Mouse (Mus musculus): ENCODE data around the gene Eaf2. TPM values are rescaled to one million over a fixed set of nuclear protein-coding genes. Genes with fewer than 3 reads are reported as not detected.

The Eaf2 gene
- total RNA-seq, 2 experiments from 2014 or later, result 0.54 to 1.2 TPM

DNA sequence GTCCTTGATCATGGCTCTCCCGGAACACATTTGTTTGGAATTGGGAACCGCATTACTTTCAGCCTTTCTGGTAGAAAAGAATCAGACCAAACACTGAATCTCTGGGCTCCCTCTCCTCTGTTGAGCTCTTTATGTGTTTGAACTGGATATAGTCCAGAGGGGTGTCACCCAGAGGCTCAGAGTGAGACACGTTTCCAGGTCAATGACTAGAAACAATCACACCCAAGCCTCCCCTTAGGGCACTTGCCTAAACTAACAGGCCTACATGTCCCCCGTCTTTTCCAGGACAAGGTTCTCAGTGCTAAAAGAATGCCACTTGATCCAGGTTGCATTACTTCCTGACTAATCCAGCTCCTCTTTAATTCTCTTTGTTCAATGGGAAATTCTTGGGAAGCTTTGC lies 104.0 kb downstream of the Eaf2 start:
- peak in 1 of 2 experiments; percentile 20 for DNase-seq (ENCODE audit: low spot score in 2 of 2)

DNA sequence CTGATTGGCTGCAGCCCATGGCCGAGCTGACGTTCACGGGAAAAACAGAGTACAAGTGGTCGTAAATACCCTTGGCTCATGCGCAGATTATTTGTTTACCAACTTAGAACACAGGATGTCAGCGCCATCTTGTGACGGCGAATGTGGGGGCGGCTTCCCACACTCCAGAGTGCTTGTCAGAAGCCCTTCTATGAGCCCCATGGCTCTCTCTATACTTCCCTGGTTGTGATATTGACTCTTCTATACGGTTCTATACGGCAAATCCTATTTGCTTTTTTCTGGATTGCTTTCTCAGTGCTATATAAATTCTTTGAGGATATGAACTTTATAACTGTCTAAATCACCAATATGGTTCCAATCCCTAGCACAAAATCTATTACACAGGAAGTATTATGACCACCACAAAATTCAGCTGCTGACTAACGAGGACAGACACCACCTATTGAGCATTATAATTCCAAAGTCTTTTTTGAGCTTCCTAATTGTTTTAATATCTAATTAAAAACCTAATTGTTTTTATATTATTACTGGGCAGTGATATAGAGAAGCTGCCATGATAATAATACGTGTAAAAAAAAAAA lies 104.5 kb downstream of the Eaf2 start:
- DNase-seq (ENCODE audit: low spot score in 2 of 2), result no peak

DNA sequence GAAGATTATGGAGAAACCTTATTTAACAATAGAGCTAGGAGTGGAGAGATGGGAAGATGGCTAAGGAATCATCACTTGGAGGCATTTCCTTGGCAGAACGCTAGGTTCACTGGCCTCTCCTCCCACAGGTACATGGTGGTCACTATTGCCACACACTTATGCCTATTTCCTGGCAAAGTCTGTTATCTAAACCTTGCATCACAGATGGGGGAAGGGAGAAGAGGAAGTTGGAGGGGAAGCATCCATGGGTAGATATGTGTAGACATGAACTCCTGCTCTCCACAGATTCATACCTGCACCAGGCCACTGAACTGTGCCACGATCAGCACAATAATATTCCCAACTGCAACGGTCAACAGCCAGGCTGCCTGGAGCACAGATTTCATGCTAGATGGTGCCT lies 122.8 kb downstream of the Eaf2 start:
- no peak for DNase-seq (ENCODE audit: low spot score in 2 of 2)

DNA sequence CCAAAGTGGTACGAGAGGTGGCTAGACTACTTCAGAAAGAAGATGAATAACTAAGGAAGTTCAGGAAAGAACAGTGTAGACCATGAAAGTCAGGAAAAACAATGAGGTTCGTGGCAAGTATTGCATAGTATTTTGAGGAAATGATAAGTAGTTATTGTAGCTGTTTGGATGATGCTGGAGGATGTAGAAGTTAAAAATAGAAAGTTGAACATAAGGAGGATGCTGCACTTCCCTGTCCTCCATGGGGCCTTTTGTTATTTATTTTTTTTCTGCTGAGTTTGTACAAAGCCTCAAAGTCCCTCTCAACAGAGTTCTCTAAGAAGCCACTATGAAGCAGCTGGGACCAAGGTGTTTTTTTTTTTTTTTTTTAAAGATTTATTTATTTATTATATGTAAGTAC lies 127.0 kb downstream of the Eaf2 start:
- no peak for DNase-seq (ENCODE audit: low spot score in 2 of 2)

DNA sequence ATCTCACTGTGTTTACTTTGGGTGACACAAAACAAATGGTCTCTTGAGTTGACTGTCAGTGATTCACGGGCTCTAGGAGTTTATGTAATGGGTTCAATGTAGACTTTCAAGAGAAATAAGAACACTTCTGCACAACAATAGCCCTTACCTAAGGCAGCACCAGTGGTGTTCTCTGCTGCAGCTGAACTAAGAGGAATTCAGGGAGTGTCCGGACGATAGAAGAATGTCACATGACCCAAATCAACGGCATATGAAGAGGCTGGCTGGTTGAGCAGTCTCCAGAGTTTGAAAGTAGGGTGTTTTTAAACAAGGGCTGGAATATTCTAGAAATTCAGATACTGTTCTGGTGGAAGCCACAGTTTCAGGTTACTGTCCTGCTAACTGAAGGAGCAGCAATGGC lies 127.7 kb downstream of the Eaf2 start:
- no peak for DNase-seq (ENCODE audit: low spot score in 2 of 2)

DNA sequence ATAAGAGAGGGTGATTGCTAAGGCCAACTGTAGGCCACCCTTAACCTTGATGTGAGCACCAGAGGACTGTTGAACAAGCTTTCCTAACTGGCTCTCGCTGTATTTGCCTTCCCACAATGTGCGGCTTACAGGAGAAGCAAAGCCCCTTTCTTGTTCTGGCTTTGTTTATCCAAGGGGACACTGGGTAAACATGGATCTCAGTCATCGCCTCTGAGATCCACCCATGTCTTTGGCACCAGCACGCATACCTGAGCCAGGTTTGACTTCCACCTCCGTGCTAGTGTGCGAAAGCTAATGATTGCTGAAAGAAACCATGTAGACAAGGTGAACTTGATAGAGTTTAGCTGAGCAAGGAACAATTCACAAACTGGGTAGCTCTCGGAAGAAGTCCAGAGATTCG lies 131.2 kb downstream of the Eaf2 start:
- no peak for DNase-seq (ENCODE audit: low spot score in 2 of 2)

Small RNA genes lying within 50 kb of the gene (microRNA-seq; reads per million reads assigned to microRNA genes)
- 0 reads per million in 2 experiments for gene Gm22617

Other genes starting within 250 kb of the Eaf2 start
- 1 to 10 TPM; 1.3 to 1.6 TPM for gene Cd86, start 208.9 kb downstream of the Eaf2 start, total RNA-seq (2021)
- gene Ildr1, start 181.0 kb downstream of the Eaf2 start, total RNA-seq (2021), result under 1 TPM; 0.51 to 0.66 TPM
- 10 to 100 TPM; 49.3 to 50.1 TPM for gene Slc15a2, start 90.0 kb downstream of the Eaf2 start, total RNA-seq (2021)
- gene Iqcb1, start 46.6 kb downstream of the Eaf2 start, total RNA-seq (2021), result 10 to 100 TPM; 36.4 to 43.1 TPM
- 10 to 100 TPM; 59.3 to 62.9 TPM for gene Golgb1, start 137 bp upstream of the Eaf2 start, total RNA-seq (2021)
- gene Hcls1, start 60.0 kb upstream of the Eaf2 start, total RNA-seq (2021), result 1 to 10 TPM; 4.3 to 5.8 TPM
- gene Fbxo40, start 115.5 kb upstream of the Eaf2 start, total RNA-seq (2021), result under 1 TPM in 1 of 2 experiments, not detected in 1; 0.14 TPM
- 1 to 10 TPM; 2.7 to 2.9 TPM for gene Polq, start 136.8 kb upstream of the Eaf2 start, total RNA-seq (2021)